Mouse (Mus musculus) hindbrain, embryonic 10.5 days (tissue): ENCODE results near the gene Ndufa11. TPM values are rescaled to one million over a fixed set of nuclear protein-coding genes. Genes with fewer than 3 reads are reported as not detected.

Source experiments
- DNase-seq: peaks from one replicate; pipeline ENCODE4 v3.0.0-alpha.2; 2017; ENCODE audit warnings: low spot score
- H3K27ac ChIP-seq: fragments of 300-500 bp; sonication (generic); 2 replicates; pipeline ENCODE4 v1.5.1; 2016; ENCODE audit warnings: mild to moderate bottlenecking, moderate library complexity
- H3K27me3 ChIP-seq: fragments of 300-500 bp; sonication (generic); 2 replicates; pipeline ENCODE4 v1.6.1; 2016; ENCODE audit warnings: mild to moderate bottlenecking; ENCODE audit not compliant: poor library complexity, insufficient read depth, severe bottlenecking
- H3K36me3 ChIP-seq: fragments of 300-500 bp; sonication (generic); 2 replicates; pipeline ENCODE4 v1.6.1; 2016; ENCODE audit warnings: mild to moderate bottlenecking, moderate library complexity
- H3K4me1 ChIP-seq: fragments of 300-500 bp; sonication (generic); replicated peaks from 2 replicates; pipeline ENCODE4 v1.6.1; 2016; ENCODE audit warnings: mild to moderate bottlenecking
- H3K4me3 ChIP-seq: fragments of 300-500 bp; sonication (generic); 2 replicates; pipeline ENCODE4 v1.5.1; 2016; ENCODE audit warnings: mild to moderate bottlenecking, moderate library complexity
- H3K9me3 ChIP-seq: fragments of 300-500 bp; sonication (generic); 2 replicates; pipeline ENCODE4 v1.6.1; 2016; ENCODE audit warnings: mild to moderate bottlenecking, moderate library complexity
- WGBS: fragments of 180-500 bp; shearing (Covaris S2); methylation state at CpG from one replicate; pipeline ENCODE4 v1.1.7; 2016; 5-methylcytosine and 5-hydroxymethylcytosine counted together
- polyA plus RNA-seq: library from polyadenylated mRNA; unstranded; fragments of >200 nt; fragmentation: Nextera tagmentation; extraction: Ambion mirVana; gene quantifications from 2 replicates; pipeline ENCODE4 v1.2.1, GENCODE M21; 2016

Ndufa11 gene
- polyA plus RNA-seq, 1 experiment from 2014 or later: 446 TPM

GRCm38 (mm10) chr17:56693395-56693794 lies 24.2 kb upstream of the Ndufa11 start:
- 70% methylated on average over 1 of the region's 1 CpGs for WGBS
- no peaks in the 10 kb centered on the region for H3K9me3 ChIP-seq
- no peak for DNase-seq
- H3K27me3 ChIP-seq: no peaks in the 10 kb centered on the region
- no peak overlapping the region for H3K4me3 ChIP-seq
- H3K4me1 ChIP-seq: 0 out of 2 replicates have a peak, but pooled peaks cover 6% of the 10 kb centered on the region
- H3K36me3 ChIP-seq: peaks cover 100% of the 10 kb centered on the region
- H3K27ac ChIP-seq: no peak overlapping the region

DNA sequence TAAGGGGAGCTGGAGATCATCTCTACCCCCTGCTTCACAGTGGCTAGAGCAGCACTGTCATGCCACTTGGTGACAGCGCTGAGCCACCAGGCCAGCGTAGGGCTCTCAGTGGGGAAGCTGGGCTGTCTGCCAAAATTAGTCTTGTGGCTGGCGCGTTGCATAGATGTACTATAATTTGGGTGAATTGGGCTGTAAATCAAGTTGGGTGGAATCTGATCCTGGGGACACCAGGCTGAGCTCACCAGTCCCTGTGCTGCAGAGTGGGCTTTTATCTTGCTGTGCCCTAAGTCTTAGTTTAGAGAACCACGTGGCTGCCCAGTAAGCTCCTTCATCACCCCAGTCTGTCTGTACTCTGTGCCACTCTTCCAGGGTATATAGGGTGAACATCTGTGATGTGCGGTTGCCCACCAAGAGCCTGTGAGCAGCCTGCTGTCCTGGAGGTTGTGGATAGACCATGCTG lies 23.7 kb upstream of the Ndufa11 start:
- Histone ChIP-seq H3K9me3 (no peaks in the 10 kb centered on the region), H3K36me3 (peaks cover 100% of the 10 kb centered on the region), H3K27ac (no peak overlapping the region), H3K4me3 (no peak overlapping the region), H3K27me3 (no peaks in the 10 kb centered on the region), H3K4me1 (0 out of 2 replicates have a peak, but pooled peaks cover 6% of the 10 kb centered on the region)
- DNase-seq: no peak
- 94% methylated on average over 6 of the region's 6 CpGs for WGBS

- WGBS: 91% methylated on average over 2 of the region's 2 CpGs
- Histone ChIP-seq H3K27ac (no peak overlapping the region), H3K36me3 (peaks cover 100% of the 10 kb centered on the region), H3K4me1 (no peaks in the 10 kb centered on the region), H3K9me3 (no peaks in the 10 kb centered on the region), H3K4me3 (no peak overlapping the region), H3K27me3 (no peaks in the 10 kb centered on the region)
- DNase-seq: no peak
Measured at GRCm38 (mm10) chr17:56700451-56700850, 17.1 kb upstream of the Ndufa11 start.

- H3K4me1 ChIP-seq: no peaks in the 10 kb centered on the region
- no peak for DNase-seq
- H3K27me3 ChIP-seq: no peaks in the 10 kb centered on the region
- H3K36me3 ChIP-seq: peaks cover 100% of the 10 kb centered on the region
- H3K9me3 ChIP-seq: no peaks in the 10 kb centered on the region
- 93% methylated on average over 4 of the region's 4 CpGs for WGBS
- no peak overlapping the region for H3K4me3 ChIP-seq
- no peak overlapping the region for H3K27ac ChIP-seq
Measured at GRCm38 (mm10) chr17:56703038-56703437, 14.5 kb upstream of the Ndufa11 start.

DNA sequence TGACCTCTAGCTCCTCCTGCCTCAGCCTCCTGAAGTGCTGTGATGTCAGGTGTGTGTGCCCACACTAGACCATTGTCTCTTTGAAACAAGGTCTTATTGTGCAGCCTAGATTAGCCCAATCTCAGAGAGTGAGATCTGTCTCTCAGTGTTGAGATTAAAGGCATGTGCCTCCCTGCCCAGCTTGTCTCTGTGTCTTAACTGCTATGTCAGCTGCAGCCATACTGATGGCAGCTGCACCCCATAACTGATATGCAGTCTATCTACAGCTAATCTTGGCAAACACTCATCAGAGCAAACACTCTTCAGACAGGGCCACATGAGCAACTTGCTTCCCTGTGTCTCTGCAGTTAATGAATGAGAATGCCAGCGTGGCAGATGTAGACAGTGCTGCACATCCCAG lies 11.1 kb upstream of the Ndufa11 start:
- no peaks in the 10 kb centered on the region for H3K4me1 ChIP-seq
- H3K27ac ChIP-seq: no peak overlapping the region
- no peak for DNase-seq
- 98% methylated on average over 1 of the region's 1 CpGs for WGBS
- peaks cover 100% of the 10 kb centered on the region for H3K36me3 ChIP-seq
- H3K27me3 ChIP-seq: no peaks in the 10 kb centered on the region
- no peak overlapping the region for H3K4me3 ChIP-seq
- no peaks in the 10 kb centered on the region for H3K9me3 ChIP-seq

DNA sequence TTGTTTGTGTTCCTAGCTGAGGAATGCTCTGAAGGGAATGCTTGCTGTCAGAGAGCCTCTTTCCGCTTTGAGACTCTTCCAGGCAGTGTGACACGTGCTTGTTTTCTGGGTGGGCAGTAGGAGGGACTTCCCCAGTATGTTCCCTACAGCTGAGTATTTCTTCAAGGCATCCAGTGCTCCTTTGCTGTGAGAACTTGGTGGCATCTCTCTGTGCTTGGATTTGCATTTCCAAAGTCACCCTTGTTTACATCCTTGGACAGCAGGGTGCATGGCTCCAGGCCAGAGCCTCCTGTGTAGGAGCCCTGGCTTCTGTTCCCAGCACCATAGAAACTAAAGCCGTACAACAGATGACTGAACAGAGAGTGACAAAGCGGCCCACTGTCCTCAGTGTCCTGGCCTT lies 8.9 kb upstream of the Ndufa11 start:
- no peaks in the 10 kb centered on the region for H3K4me1 ChIP-seq
- no peak for DNase-seq
- H3K27ac ChIP-seq: no peak overlapping the region
- no peaks in the 10 kb centered on the region for H3K9me3 ChIP-seq
- H3K36me3 ChIP-seq: peaks cover 93% of the 10 kb centered on the region
- no peak overlapping the region for H3K4me3 ChIP-seq
- 82% methylated on average over 4 of the region's 4 CpGs for WGBS
- H3K27me3 ChIP-seq: no peaks in the 10 kb centered on the region

DNA sequence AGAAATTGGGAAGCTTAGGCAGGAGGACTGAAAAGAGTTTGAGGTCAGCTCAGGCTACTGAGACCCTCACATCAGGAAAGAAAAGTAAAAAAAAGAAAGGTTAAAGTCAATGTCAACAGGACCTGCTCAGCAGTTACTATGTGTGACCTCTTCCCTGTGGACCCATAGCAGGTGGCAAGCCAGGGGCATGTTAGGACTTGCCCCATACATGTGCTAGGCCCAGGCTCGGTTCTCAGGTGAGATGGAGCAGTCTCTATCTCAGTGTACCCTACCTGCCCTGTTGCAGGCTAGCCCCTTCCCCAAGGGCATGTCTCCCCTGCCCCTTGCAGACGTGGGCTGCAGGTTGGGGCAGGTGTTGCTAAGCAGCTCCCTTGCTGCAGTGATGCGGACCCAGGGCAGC lies 7.9 kb upstream of the Ndufa11 start:
- Histone ChIP-seq H3K27me3 (no peaks in the 10 kb centered on the region), H3K4me3 (no peak overlapping the region), H3K27ac (no peak overlapping the region), H3K36me3 (peaks cover 83% of the 10 kb centered on the region), H3K9me3 (no peaks in the 10 kb centered on the region), H3K4me1 (no peaks in the 10 kb centered on the region)
- 94% methylated on average over 3 of the region's 3 CpGs for WGBS
- no peak for DNase-seq

GRCm38 (mm10) chr17:56715360-56715759 lies 2.2 kb upstream of the Ndufa11 start:
- no peaks in the 10 kb centered on the region for H3K9me3 ChIP-seq
- no peak for DNase-seq
- WGBS: 54% methylated on average over 11 of the region's 11 CpGs
- H3K27ac ChIP-seq: no peak overlapping the region
- peak overlapping the region; percentile 78 for H3K4me3 ChIP-seq
- peaks cover 34% of the 10 kb centered on the region for H3K4me1 ChIP-seq
- no peaks in the 10 kb centered on the region for H3K27me3 ChIP-seq
- H3K36me3 ChIP-seq: peaks cover 31% of the 10 kb centered on the region

- H3K36me3 ChIP-seq: peaks cover 31% of the 10 kb centered on the region
- DNase-seq: no peak
- no peaks in the 10 kb centered on the region for H3K27me3 ChIP-seq
- peak overlapping the region; percentile 94 for H3K27ac ChIP-seq
- 27% methylated on average over 22 of the region's 22 CpGs for WGBS
- peak overlapping the region; percentile 78 for H3K4me3 ChIP-seq
- H3K9me3 ChIP-seq: no peaks in the 10 kb centered on the region
- H3K4me1 ChIP-seq: peaks cover 34% of the 10 kb centered on the region
Measured at GRCm38 (mm10) chr17:56715914-56716654, 1.5 kb upstream of the Ndufa11 start.

DNA sequence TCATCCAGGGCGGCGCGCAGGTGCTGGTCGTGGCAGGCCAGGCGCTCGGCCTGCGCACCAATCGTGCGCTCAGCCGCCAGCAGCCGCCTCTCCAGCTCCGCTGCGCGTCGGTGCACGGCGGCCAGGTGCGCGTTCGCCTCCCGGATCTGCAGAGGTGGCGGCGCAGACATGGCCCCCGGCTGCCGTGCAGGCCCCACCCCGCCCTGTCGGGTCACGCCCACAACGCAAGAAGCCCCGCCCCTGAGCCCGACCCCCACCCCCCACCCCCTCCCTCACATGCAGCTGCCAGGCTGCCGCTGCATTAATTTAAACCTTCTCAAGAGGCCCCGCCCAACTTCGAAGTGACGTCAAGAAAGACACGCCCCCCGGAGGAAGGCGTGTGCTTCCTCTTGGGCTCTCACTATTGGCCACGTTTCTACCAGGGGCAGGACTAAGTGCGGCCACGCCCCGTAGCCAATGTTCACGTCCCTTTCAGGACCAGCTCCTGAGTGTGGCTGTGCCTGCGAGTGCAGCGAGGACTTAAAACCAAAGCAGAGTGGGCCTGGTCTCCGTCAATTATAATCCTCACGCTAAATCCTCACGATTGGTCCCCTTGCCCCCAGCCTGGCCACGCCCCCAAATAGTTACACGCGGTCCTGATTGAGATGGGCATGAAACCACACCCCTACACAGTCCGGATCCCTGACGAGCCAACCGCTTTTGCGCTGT lies 758 bp upstream of the Ndufa11 start:
- Histone ChIP-seq H3K36me3 (peaks cover 31% of the 10 kb centered on the region), H3K9me3 (no peaks in the 10 kb centered on the region), H3K4me1 (peaks cover 34% of the 10 kb centered on the region), H3K4me3 (peak overlapping the region; percentile 78), H3K27me3 (no peaks in the 10 kb centered on the region), H3K27ac (peak overlapping the region; percentile 94)
- WGBS: under 1% methylated on average over 55 of the region's 55 CpGs
- peak; percentile 99 for DNase-seq

GRCm38 (mm10) chr17:56722441-56722840 lies 4.9 kb downstream of the Ndufa11 start:
- Histone ChIP-seq H3K4me3 (no peak overlapping the region), H3K9me3 (no peaks in the 10 kb centered on the region), H3K27ac (no peak overlapping the region), H3K4me1 (peaks cover 28% of the 10 kb centered on the region), H3K36me3 (peaks cover 55% of the 10 kb centered on the region), H3K27me3 (no peaks in the 10 kb centered on the region)
- DNase-seq: no peak
- WGBS: 93% methylated on average over 5 of the region's 5 CpGs

GRCm38 (mm10) chr17:56723419-56724161 lies 6.0 kb downstream of the Ndufa11 start:
- Histone ChIP-seq H3K4me3 (no peak overlapping the region), H3K36me3 (peaks cover 55% of the 10 kb centered on the region), H3K27me3 (no peaks in the 10 kb centered on the region), H3K4me1 (peaks cover 31% of the 10 kb centered on the region), H3K9me3 (no peaks in the 10 kb centered on the region), H3K27ac (no peak overlapping the region)
- 88% methylated on average over 11 of the region's 11 CpGs for WGBS
- no peak for DNase-seq
